Mouse (Mus musculus) midbrain, embryonic 15.5 days (tissue): ENCODE data around the gene Agpat3. TPM values are rescaled to one million over a fixed set of nuclear protein-coding genes. Genes with fewer than 3 reads are reported as not detected.

Experiments
- ATAC-seq: fragments of 200-750 bp; cut with Nextera tagmentation; replicated peaks from 2 replicates; pipeline ENCODE4 v1.8.0; 2017; ENCODE audit warnings: moderate TSS enrichment
- H3K27ac ChIP-seq: fragments of 300-500 bp; sonication (generic); 2 replicates; pipeline ENCODE4 v1.5.1; 2015; ENCODE audit warnings: mild to moderate bottlenecking, inconsistent platforms
- H3K27me3 ChIP-seq: fragments of 300-500 bp; sonication (generic); replicated peaks from 2 replicates; pipeline ENCODE4 v1.6.1; 2015; ENCODE audit warnings: inconsistent platforms
- H3K36me3 ChIP-seq: fragments of 300-500 bp; sonication (generic); replicated peaks from 2 replicates; pipeline ENCODE4 v1.6.1; 2015; ENCODE audit warnings: inconsistent platforms
- H3K4me1 ChIP-seq: fragments of 300-500 bp; sonication (generic); 2 replicates; pipeline ENCODE4 v1.6.1; 2015; ENCODE audit warnings: inconsistent platforms
- H3K4me2 ChIP-seq: fragments of 300-500 bp; sonication (generic); 2 replicates; pipeline ENCODE4 v1.6.1; 2015; ENCODE audit warnings: inconsistent platforms, mild to moderate bottlenecking, moderate library complexity
- H3K4me3 ChIP-seq: fragments of 300-500 bp; sonication (generic); 2 replicates; pipeline ENCODE4 v1.5.1; 2015; ENCODE audit warnings: mild to moderate bottlenecking, inconsistent platforms
- H3K9ac ChIP-seq: fragments of 300-500 bp; sonication (generic); 2 replicates; pipeline ENCODE4 v1.6.1; 2015; ENCODE audit warnings: mild to moderate bottlenecking, inconsistent platforms
- H3K9me3 ChIP-seq: fragments of 300-500 bp; sonication (generic); 2 replicates; pipeline ENCODE4 v1.6.1; 2016; ENCODE audit warnings: inconsistent platforms
- WGBS: fragments of 180-500 bp; shearing (Covaris S2); methylation state at CpG from one replicate; pipeline ENCODE4 v1.1.7; 2015; ENCODE audit warnings: mixed read lengths; 5-methylcytosine and 5-hydroxymethylcytosine counted together
- polyA plus RNA-seq: library from polyadenylated mRNA; unstranded; fragments of >200 nt; fragmentation: Nextera tagmentation; extraction: Ambion mirVana; gene quantifications from 2 replicates; pipeline ENCODE4 v1.2.1, GENCODE M21; 2015

Agpat3 gene
- polyA plus RNA-seq, result 73.4 and 77.7 TPM in 2 replicates

GRCm38 (mm10) chr10:78351887-78352665 is at the start of gene Agpat3:
Gene Agpat3, minus strand, starts transcription at chr10:78352489.
- 0% methylated on average over 87 of the region's 113 CpGs for WGBS
- peak; percentile 88 for ATAC-seq
- Histone ChIP-seq H3K36me3 (no peaks in the 10 kb centered on the region), H3K27ac (peak within 1 kb of the TSS; percentile 80), H3K27me3 (no peaks in the 10 kb centered on the region), H3K9ac (peak within 1 kb of the TSS; percentile 91), H3K4me1 (peaks cover 30% of the 10 kb centered on the region), H3K4me3 (peak within 1 kb of the TSS; percentile 70), H3K9me3 (no peaks in the 10 kb centered on the region), H3K4me2 (peak within 1 kb of the TSS; percentile 81)

GRCm38 (mm10) chr10:78401127-78401526 is 48.8 kb upstream of the Agpat3 start:
- Histone ChIP-seq H3K4me2 (no peak overlapping the region), H3K4me3 (no peak overlapping the region), H3K27me3 (no peaks in the 10 kb centered on the region), H3K9me3 (no peaks in the 10 kb centered on the region), H3K36me3 (peaks cover 59% of the 10 kb centered on the region), H3K4me1 (peaks cover 14% of the 10 kb centered on the region), H3K27ac (no peak overlapping the region), H3K9ac (no peak overlapping the region)
- ATAC-seq, result no peak
- WGBS, result 98% methylated on average over 2 of the region's 2 CpGs

GRCm38 (mm10) chr10:78399090-78399657 is 46.9 kb upstream of the Agpat3 start:
- Histone ChIP-seq H3K9me3 (no peaks in the 10 kb centered on the region), H3K27me3 (no peaks in the 10 kb centered on the region), H3K36me3 (peaks cover 42% of the 10 kb centered on the region), H3K4me1 (peaks cover 22% of the 10 kb centered on the region), H3K9ac (no peak overlapping the region), H3K27ac (0 out of 2 replicates have a peak overlapping the region, but pooled peaks have one; percentile 4), H3K4me2 (no peak overlapping the region), H3K4me3 (no peak overlapping the region)
- 36% methylated on average over 17 of the region's 17 CpGs for WGBS
- 0 out of 2 replicates have a peak, but pooled peaks have one; percentile 12 for ATAC-seq

GRCm38 (mm10) chr10:78396625-78396885 is 44.3 kb upstream of the Agpat3 start:
- H3K27me3 ChIP-seq, result peaks cover 9% of the 10 kb centered on the region
- H3K4me1 ChIP-seq, result peaks cover 22% of the 10 kb centered on the region
- no peaks in the 10 kb centered on the region for H3K9me3 ChIP-seq
- H3K4me2 ChIP-seq, result peak overlapping the region; percentile 41
- peak overlapping the region; percentile 75 for H3K27ac ChIP-seq
- WGBS, result 55% methylated on average over 4 of the region's 4 CpGs
- peak overlapping the region; percentile 24 for H3K9ac ChIP-seq
- peaks cover 17% of the 10 kb centered on the region for H3K36me3 ChIP-seq
- no peak overlapping the region for H3K4me3 ChIP-seq
- ATAC-seq, result peak; percentile 50

GRCm38 (mm10) chr10:78395819-78396624 is 43.7 kb upstream of the Agpat3 start:
- Histone ChIP-seq H3K36me3 (peaks cover 12% of the 10 kb centered on the region), H3K9ac (peak overlapping the region; percentile 24), H3K4me3 (no peak overlapping the region; the same call in 1 of the 2 replicates), H3K27me3 (peaks cover 15% of the 10 kb centered on the region), H3K4me1 (peaks cover 22% of the 10 kb centered on the region), H3K9me3 (no peaks in the 10 kb centered on the region), H3K4me2 (peak overlapping the region; percentile 41), H3K27ac (peak overlapping the region; percentile 75)
- peak; percentile 92 for ATAC-seq
- WGBS, result 2% methylated on average over 17 of the region's 17 CpGs

GRCm38 (mm10) chr10:78395377-78395776 is 43.1 kb upstream of the Agpat3 start:
- no peak overlapping the region for H3K9ac ChIP-seq
- peaks cover 21% of the 10 kb centered on the region for H3K27me3 ChIP-seq
- ATAC-seq, result peak; percentile 35
- peaks cover 22% of the 10 kb centered on the region for H3K4me1 ChIP-seq
- H3K9me3 ChIP-seq, result no peaks in the 10 kb centered on the region
- WGBS, result 77% methylated on average over 3 of the region's 3 CpGs
- peak overlapping the region; percentile 75 for H3K27ac ChIP-seq
- peaks cover 6% of the 10 kb centered on the region; the same call in 1 of the 2 replicates for H3K36me3 ChIP-seq
- peak overlapping the region; percentile 41; the same call in 1 of the 2 replicates for H3K4me2 ChIP-seq
- no peak overlapping the region for H3K4me3 ChIP-seq

GRCm38 (mm10) chr10:78392072-78392471 is 39.8 kb upstream of the Agpat3 start:
- WGBS, result 3% methylated on average over 18 of the region's 18 CpGs
- Histone ChIP-seq H3K27ac (no peak overlapping the region), H3K9me3 (no peaks in the 10 kb centered on the region), H3K9ac (no peak overlapping the region), H3K4me2 (no peak overlapping the region; the same call in 1 of the 2 replicates), H3K4me3 (no peak overlapping the region), H3K27me3 (peaks cover 29% of the 10 kb centered on the region), H3K4me1 (peaks cover 14% of the 10 kb centered on the region), H3K36me3 (no peaks in the 10 kb centered on the region)
- no peak for ATAC-seq

- Histone ChIP-seq H3K9ac (no peak overlapping the region), H3K9me3 (no peaks in the 10 kb centered on the region), H3K36me3 (no peaks in the 10 kb centered on the region), H3K27ac (no peak overlapping the region), H3K4me3 (no peak overlapping the region), H3K4me2 (no peak overlapping the region), H3K4me1 (peaks cover 8% of the 10 kb centered on the region), H3K27me3 (peaks cover 29% of the 10 kb centered on the region)
- no peak for ATAC-seq
- WGBS, result 16% methylated on average over 4 of the region's 4 CpGs
Measured at GRCm38 (mm10) chr10:78390982-78391470, 38.7 kb upstream of the Agpat3 start.

- Histone ChIP-seq H3K4me2 (no peak overlapping the region), H3K9ac (no peak overlapping the region), H3K27me3 (peaks cover 29% of the 10 kb centered on the region), H3K27ac (no peak overlapping the region), H3K36me3 (no peaks in the 10 kb centered on the region), H3K4me3 (no peak overlapping the region), H3K9me3 (no peaks in the 10 kb centered on the region), H3K4me1 (no peaks in the 10 kb centered on the region)
- ATAC-seq, result no peak
- WGBS, result 67% methylated on average over 20 of the region's 20 CpGs
Measured at GRCm38 (mm10) chr10:78388216-78388980, 36.1 kb upstream of the Agpat3 start.

- no peak overlapping the region for H3K4me3 ChIP-seq
- 80% methylated on average over 5 of the region's 5 CpGs for WGBS
- H3K4me2 ChIP-seq, result no peak overlapping the region
- peaks cover 9% of the 10 kb centered on the region for H3K27me3 ChIP-seq
- H3K36me3 ChIP-seq, result no peaks in the 10 kb centered on the region
- ATAC-seq, result no peak
- no peak overlapping the region for H3K9ac ChIP-seq
- no peaks in the 10 kb centered on the region for H3K9me3 ChIP-seq
- no peak overlapping the region for H3K27ac ChIP-seq
- no peaks in the 10 kb centered on the region for H3K4me1 ChIP-seq
Measured at GRCm38 (mm10) chr10:78385520-78385919, 33.2 kb upstream of the Agpat3 start.

- ATAC-seq, result no peak
- H3K27ac ChIP-seq, result no peak overlapping the region
- no peaks in the 10 kb centered on the region for H3K4me1 ChIP-seq
- 75% methylated on average over 3 of the region's 3 CpGs for WGBS
- H3K9me3 ChIP-seq, result no peaks in the 10 kb centered on the region
- no peaks in the 10 kb centered on the region for H3K27me3 ChIP-seq
- no peak overlapping the region for H3K4me2 ChIP-seq
- H3K4me3 ChIP-seq, result no peak overlapping the region
- no peak overlapping the region for H3K9ac ChIP-seq
- no peaks in the 10 kb centered on the region for H3K36me3 ChIP-seq
Measured at GRCm38 (mm10) chr10:78383567-78383966, 31.3 kb upstream of the Agpat3 start.
